Mouse (Mus musculus) kidney, embryonic 16.5 days (tissue): ENCODE measurements at regions not wholly inside any gene's neighbourhood (a gene's known extent, or its start where the extent isn't known, plus 50 kb on each side); places are given as distances from the start of the nearest gene placed in this dataset.

ENCODE experiments used
- ATAC-seq: fragments of 200-750 bp; cut with Nextera tagmentation; 2 replicates; pipeline ENCODE4 v1.8.0; 2017; ENCODE audit warnings: moderate TSS enrichment; ENCODE audit not compliant: low FRiP score, low TSS enrichment
- H3K27ac ChIP-seq: fragments of 300-500 bp; sonication (generic); 2 replicates; pipeline ENCODE4 v1.5.1; 2014; ENCODE audit warnings: low read length
- H3K27me3 ChIP-seq: fragments of 300-500 bp; sonication (generic); 2 replicates; pipeline ENCODE4 v1.6.1; 2014; ENCODE audit warnings: low read length, control low read depth, mixed read lengths; ENCODE audit not compliant: insufficient read depth
- H3K36me3 ChIP-seq: fragments of 300-500 bp; sonication (generic); 2 replicates; pipeline ENCODE4 v1.6.1; 2014; ENCODE audit warnings: low read length, control low read depth, mixed read lengths; ENCODE audit not compliant: insufficient read depth
- H3K4me1 ChIP-seq: fragments of 300-500 bp; sonication (generic); 2 replicates; pipeline ENCODE4 v1.6.1; 2014; ENCODE audit warnings: low read length, control low read depth, mixed read lengths; ENCODE audit not compliant: insufficient read depth
- H3K4me2 ChIP-seq: fragments of 300-500 bp; sonication (generic); replicated peaks from 2 replicates; pipeline ENCODE4 v1.6.1; 2014; ENCODE audit warnings: low read depth, low read length
- H3K4me3 ChIP-seq: fragments of 300-500 bp; sonication (generic); 2 replicates; pipeline ENCODE4 v1.5.1; 2014; ENCODE audit warnings: mild to moderate bottlenecking, low read length
- H3K9ac ChIP-seq: fragments of 300-500 bp; sonication (generic); replicated peaks from 2 replicates; pipeline ENCODE4 v1.6.1; 2014; ENCODE audit warnings: low read length
- H3K9me3 ChIP-seq: fragments of 300-500 bp; sonication (generic); 2 replicates; pipeline ENCODE4 v1.6.1; 2016; ENCODE audit warnings: low read length, control low read depth
- WGBS: fragments of 180-500 bp; shearing (Covaris S2); extraction: QIAGEN DNeasy Blood & Tissue Kit; methylation state at CpG from one replicate; pipeline ENCODE4 v1.1.7; 2014; 5-methylcytosine and 5-hydroxymethylcytosine counted together

DNA sequence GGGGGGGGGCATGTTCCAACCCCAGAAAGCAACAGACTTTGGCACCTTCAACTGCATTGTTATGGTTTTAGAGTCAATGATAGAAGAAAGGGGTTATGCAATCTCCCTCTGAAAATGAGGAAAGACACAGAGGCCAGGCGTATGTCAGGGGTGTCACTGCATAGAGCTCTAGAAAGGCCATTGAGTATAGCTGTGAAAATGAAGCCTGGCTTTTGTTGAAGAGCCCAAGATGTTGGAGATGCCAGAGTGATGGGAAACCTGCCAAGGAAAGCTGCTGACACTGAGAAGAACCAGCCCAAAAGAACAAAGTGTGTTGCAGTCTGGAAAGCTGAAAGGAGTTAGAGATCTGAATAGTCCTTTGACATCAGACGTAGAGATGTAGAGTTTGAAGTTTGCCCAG, 1022.2 kb upstream of the Slit2 start:
- Histone ChIP-seq H3K4me2 (no peak overlapping the region), H3K4me3 (no peak overlapping the region), H3K9ac (no peak overlapping the region), H3K9me3 (no peaks in the 10 kb centered on the region), H3K4me1 (no peaks in the 10 kb centered on the region), H3K36me3 (no peaks in the 10 kb centered on the region), H3K27ac (no peak overlapping the region), H3K27me3 (no peaks in the 10 kb centered on the region)
- 78% methylated on average over 2 of the region's 2 CpGs for WGBS
- ATAC-seq = no peak

DNA sequence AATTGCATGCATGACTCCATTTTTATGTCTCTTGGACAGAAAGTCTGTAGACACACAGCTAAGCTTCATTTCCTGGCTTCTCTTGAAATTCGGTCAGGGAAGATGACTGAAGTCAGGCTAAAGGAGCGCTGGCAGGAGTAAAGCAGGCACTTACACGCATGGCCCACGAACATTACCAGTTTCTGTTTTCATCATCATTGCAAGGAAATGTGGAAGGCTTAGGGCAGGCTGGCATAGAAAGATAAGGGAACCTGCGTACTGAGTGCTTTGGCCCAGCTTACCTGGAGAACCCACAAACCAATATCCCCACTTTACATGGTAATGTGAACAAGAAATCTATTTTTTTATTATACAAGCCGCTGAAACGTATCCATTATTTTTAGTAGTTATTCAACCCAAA, 1056.6 kb upstream of the Slit2 start:
- no peaks in the 10 kb centered on the region for H3K27me3 ChIP-seq
- no peak overlapping the region for H3K4me3 ChIP-seq
- H3K9me3 ChIP-seq = no peaks in the 10 kb centered on the region
- H3K36me3 ChIP-seq = no peaks in the 10 kb centered on the region
- no peak overlapping the region for H3K9ac ChIP-seq
- WGBS = 84% methylated on average over 7 of the region's 7 CpGs
- no peak overlapping the region for H3K4me2 ChIP-seq
- ATAC-seq = no peak
- no peaks in the 10 kb centered on the region for H3K4me1 ChIP-seq
- no peak overlapping the region for H3K27ac ChIP-seq

DNA sequence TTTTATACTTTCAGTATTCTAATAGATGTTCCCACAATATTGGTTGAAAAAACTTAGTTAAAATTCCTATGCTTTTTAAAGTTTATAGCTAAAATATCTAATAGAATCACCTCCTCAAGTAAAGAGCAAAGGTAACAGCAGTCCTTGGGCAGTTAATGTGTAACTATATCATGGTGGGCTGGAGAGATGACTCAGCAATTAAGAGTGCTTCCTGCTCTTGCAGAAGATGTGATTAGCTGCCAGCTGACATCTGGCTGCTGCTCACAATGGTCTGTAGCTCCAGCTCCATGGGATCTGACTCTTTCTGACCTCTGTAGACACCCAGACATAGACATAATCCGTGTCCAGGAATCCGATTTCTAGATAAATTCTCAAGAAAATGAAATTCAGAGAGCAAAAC, 1044.5 kb upstream of the Lcorl start:
- Histone ChIP-seq H3K4me2 (no peak overlapping the region), H3K4me3 (no peak overlapping the region), H3K9me3 (no peaks in the 10 kb centered on the region), H3K4me1 (no peaks in the 10 kb centered on the region), H3K27ac (no peak overlapping the region), H3K27me3 (no peaks in the 10 kb centered on the region), H3K9ac (no peak overlapping the region), H3K36me3 (no peaks in the 10 kb centered on the region)
- ATAC-seq = no peak
- 76% methylated on average over 2 of the region's 2 CpGs for WGBS

DNA sequence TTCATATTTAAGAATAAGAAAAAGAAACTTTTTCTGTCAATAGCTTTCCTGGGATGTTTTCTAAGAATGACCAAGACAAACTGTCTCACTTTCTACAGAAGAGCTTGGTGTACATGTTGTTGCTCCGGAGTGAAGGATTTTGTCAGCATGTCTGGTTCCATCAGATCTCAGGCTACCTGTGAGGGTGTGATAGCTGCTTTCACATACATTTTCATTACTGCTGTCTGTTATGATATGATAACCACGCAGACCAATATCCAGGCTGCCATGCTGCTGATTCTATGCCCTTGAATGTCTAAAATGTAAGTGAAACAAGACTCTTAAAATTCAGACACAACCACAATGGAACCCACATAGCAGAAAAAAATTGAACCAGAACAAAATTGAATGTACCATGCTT, 1036.6 kb upstream of the Lcorl start:
- H3K9me3 ChIP-seq = no peaks in the 10 kb centered on the region
- no peak overlapping the region for H3K27ac ChIP-seq
- H3K9ac ChIP-seq = no peak overlapping the region
- H3K36me3 ChIP-seq = no peaks in the 10 kb centered on the region
- 89% methylated on average over 2 of the region's 2 CpGs for WGBS
- H3K4me3 ChIP-seq = no peak overlapping the region
- no peaks in the 10 kb centered on the region for H3K4me1 ChIP-seq
- ATAC-seq = no peak
- no peaks in the 10 kb centered on the region for H3K27me3 ChIP-seq
- no peak overlapping the region for H3K4me2 ChIP-seq

DNA sequence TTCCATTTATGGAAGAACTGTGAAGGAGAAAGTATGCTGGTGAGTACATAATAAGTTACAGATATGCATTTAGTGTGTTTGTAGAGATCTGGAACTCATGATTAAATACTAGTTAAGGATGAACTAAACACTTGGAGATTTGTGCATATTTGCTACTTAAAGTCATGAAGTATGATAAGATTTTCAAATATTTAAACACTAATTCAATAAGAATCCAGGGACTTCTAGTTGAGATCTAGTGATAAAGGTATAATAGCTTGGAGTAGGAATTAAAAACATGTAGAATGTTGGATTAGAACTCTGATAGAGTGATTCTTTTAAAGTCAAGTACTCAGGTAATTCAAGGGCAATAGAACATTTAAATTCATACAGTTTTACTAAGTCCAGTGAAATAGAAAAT, 1026.5 kb upstream of the Lcorl start:
- H3K36me3 ChIP-seq = no peaks in the 10 kb centered on the region
- ATAC-seq = no peak

DNA sequence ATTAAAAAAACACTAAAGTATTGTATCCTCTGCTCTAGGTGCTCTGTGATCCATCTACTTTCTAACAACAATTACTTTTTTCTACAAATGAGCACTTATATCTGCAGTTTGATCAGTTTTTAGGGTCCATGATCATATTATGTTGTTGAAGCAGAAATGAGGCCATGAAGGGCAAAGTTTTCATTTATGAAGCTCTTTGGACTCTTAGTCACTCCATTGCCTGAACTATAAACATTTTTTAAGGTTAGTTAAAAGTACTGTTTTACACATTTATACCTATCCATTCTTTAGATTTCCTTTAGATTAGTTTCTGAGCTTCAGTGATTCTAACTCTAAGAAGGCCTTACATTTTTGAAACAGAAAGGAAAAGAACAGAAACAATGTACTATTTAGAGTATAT, 999.4 kb upstream of the Lcorl start:
- no peaks in the 10 kb centered on the region for H3K9me3 ChIP-seq
- no peak overlapping the region for H3K4me3 ChIP-seq
- ATAC-seq = no peak
- no peaks in the 10 kb centered on the region for H3K27me3 ChIP-seq
- H3K27ac ChIP-seq = no peak overlapping the region
- H3K4me2 ChIP-seq = no peak overlapping the region
- no peak overlapping the region for H3K9ac ChIP-seq
- no peaks in the 10 kb centered on the region for H3K4me1 ChIP-seq
- H3K36me3 ChIP-seq = no peaks in the 10 kb centered on the region

More for the DNA sequence above, 1026.5 kb upstream of the Lcorl start:
- Histone ChIP-seq H3K4me3 (no peak overlapping the region), H3K9ac (no peak overlapping the region), H3K27ac (no peak overlapping the region), H3K9me3 (no peaks in the 10 kb centered on the region), H3K27me3 (no peaks in the 10 kb centered on the region), H3K4me1 (no peaks in the 10 kb centered on the region), H3K4me2 (no peak overlapping the region)

DNA sequence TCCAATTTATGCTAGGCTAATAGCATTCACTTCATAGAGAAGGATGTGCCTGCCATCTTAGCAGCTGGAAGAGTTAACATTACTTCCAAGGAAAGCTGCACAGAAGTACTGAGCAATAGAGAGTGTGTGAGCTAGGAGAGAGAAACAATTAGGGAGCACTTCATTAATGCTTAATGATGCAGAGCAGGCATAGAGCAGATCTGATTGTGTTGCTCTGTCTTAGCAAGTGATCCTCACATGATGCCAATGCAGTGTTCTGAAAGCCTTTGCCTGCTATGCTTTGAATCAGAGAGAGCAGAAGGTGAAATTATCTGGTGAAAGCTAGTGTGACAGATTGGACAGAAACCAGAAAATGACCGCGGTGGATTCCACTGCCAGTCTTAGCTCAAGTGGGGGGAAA, 987.8 kb upstream of the Lcorl start:
- no peak overlapping the region for H3K4me2 ChIP-seq
- no peaks in the 10 kb centered on the region for H3K9me3 ChIP-seq
- no peaks in the 10 kb centered on the region for H3K27me3 ChIP-seq
- ATAC-seq = no peak
- H3K4me1 ChIP-seq = no peaks in the 10 kb centered on the region
- no peaks in the 10 kb centered on the region for H3K36me3 ChIP-seq
- no peak overlapping the region for H3K27ac ChIP-seq
- WGBS = 78% methylated on average over 2 of the region's 2 CpGs
- H3K9ac ChIP-seq = no peak overlapping the region
- H3K4me3 ChIP-seq = no peak overlapping the region

DNA sequence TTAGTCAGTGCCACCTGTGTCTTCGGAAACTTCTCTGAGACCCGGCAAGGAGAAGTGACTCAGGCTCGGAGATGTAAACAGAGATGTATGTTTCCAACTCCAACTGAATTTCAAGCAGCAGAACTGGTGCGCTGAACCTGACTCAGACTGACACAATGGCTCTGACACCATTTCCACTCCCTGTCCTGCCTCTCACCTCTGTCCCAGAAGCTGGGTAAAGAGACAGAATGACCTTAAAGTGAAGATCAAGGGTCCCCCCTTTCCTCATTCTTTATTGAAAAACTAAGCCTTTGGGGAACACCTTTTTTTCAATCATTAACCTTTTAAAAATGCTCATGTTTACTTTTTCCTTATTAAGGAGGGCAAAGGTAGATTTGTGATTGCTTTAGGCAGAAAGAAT, 979.4 kb upstream of the Lcorl start:
- Histone ChIP-seq H3K9me3 (no peaks in the 10 kb centered on the region), H3K9ac (no peak overlapping the region), H3K27ac (no peak overlapping the region), H3K4me2 (no peak overlapping the region), H3K27me3 (no peaks in the 10 kb centered on the region), H3K4me3 (no peak overlapping the region), H3K4me1 (no peaks in the 10 kb centered on the region), H3K36me3 (no peaks in the 10 kb centered on the region)
- WGBS = 80% methylated on average over 4 of the region's 4 CpGs
- no peak for ATAC-seq

DNA sequence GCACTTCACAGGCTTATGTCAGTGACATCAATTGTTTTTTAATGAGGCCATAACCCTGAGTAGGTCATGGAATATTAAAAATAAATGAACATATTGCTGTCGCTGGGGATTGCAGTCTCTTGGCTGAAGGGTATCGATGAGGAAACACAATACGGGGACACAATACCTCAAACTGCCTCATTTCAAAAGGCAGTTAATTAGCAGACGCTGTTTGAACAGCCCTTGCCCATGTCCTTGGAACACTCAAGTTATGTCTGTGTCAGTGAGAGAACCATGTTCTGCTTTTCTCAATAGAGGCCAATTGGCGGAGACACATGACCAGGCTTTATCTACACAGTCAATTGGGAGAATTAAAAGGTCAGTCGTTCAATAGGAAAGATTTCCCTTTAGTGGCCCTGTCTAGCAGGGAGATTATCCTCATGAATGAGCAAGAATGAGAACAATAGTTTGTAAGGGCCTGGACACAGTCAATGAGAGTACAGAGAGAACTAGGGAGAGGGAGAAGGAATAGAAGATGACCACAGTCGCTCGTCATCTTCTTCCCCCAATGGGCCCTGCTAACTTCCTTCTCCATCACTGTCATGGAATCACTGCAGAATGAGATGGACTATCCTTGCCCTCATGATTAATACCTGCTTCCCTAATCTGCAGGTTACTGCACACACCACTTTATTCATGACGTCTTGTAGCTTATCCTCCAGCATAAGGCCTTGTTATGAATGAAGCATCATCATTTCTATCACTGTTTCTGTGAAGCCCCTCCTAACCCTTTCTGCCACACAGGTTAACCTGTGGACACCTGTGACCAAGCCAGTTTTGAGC, 973.6 kb upstream of the Lcorl start:
- Histone ChIP-seq H3K27ac (no peak overlapping the region), H3K36me3 (no peaks in the 10 kb centered on the region), H3K4me2 (no peak overlapping the region), H3K27me3 (no peaks in the 10 kb centered on the region), H3K4me1 (no peaks in the 10 kb centered on the region), H3K9me3 (no peaks in the 10 kb centered on the region), H3K9ac (no peak overlapping the region), H3K4me3 (no peak overlapping the region)
- no peak for ATAC-seq
- 78% methylated on average over 9 of the region's 9 CpGs for WGBS

DNA sequence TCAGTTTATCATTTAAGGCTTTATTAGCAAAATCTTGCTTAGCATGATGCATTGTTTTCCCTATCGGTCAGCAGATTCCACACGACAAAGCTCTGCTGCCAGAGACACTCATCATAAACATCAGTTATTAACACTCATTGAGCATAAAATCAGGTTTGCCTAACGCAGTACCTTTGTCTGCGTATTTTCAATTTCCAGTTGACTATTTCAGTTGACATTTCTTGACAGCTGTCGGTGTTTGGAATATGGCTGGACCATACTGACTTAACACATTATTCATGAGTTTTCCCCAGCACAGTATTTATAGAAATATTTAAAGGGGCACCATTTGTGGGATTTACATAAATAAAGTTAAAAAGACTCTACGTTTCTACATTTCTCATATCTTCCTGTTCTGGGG, 972.7 kb upstream of the Lcorl start:
- H3K9ac ChIP-seq = no peak overlapping the region
- no peaks in the 10 kb centered on the region for H3K27me3 ChIP-seq
- no peak overlapping the region for H3K27ac ChIP-seq
- no peak overlapping the region for H3K4me3 ChIP-seq
- WGBS = 88% methylated on average over 6 of the region's 6 CpGs
- no peaks in the 10 kb centered on the region for H3K4me1 ChIP-seq
- no peaks in the 10 kb centered on the region for H3K9me3 ChIP-seq
- H3K36me3 ChIP-seq = no peaks in the 10 kb centered on the region
- ATAC-seq = no peak
- H3K4me2 ChIP-seq = no peak overlapping the region
